Mouse (Mus musculus) limb, embryonic 15.5 days (tissue): ENCODE measurements around the gene Mixl1. TPM values are rescaled to one million over a fixed set of nuclear protein-coding genes. Genes with fewer than 3 reads are reported as not detected.
A peak's percentile ranks its signal among the peaks of the same experiment; 100 is the strongest.

Experiments used
- ATAC-seq: fragments of 200-750 bp; cut with Nextera tagmentation; 2 replicates; pipeline ENCODE4 v1.8.0; 2017; ENCODE audit warnings: low read depth, moderate TSS enrichment; ENCODE audit not compliant: insufficient number of reproducible peaks, low FRiP score, low TSS enrichment
- H3K27ac ChIP-seq: fragments of 300-500 bp; sonication (generic); 2 replicates; pipeline ENCODE4 v1.5.1; 2015; ENCODE audit warnings: moderate library complexity, mild to moderate bottlenecking, inconsistent platforms
- H3K27me3 ChIP-seq: fragments of 300-500 bp; sonication (generic); 2 replicates; pipeline ENCODE4 v1.6.1; 2015; ENCODE audit warnings: inconsistent platforms
- H3K36me3 ChIP-seq: fragments of 300-500 bp; sonication (generic); 2 replicates; pipeline ENCODE4 v1.6.1; 2015; ENCODE audit warnings: inconsistent platforms
- H3K4me1 ChIP-seq: fragments of 300-500 bp; sonication (generic); 2 replicates; pipeline ENCODE4 v1.6.1; 2015; ENCODE audit warnings: inconsistent platforms
- H3K4me2 ChIP-seq: fragments of 300-500 bp; sonication (generic); 2 replicates; pipeline ENCODE4 v1.6.1; 2015; ENCODE audit warnings: mild to moderate bottlenecking, inconsistent platforms
- H3K4me3 ChIP-seq: fragments of 300-500 bp; sonication (generic); 2 replicates; pipeline ENCODE4 v1.5.1; 2015; ENCODE audit warnings: mild to moderate bottlenecking, inconsistent platforms
- H3K9ac ChIP-seq: fragments of 300-500 bp; sonication (generic); 2 replicates; pipeline ENCODE4 v1.6.1; 2015; ENCODE audit warnings: inconsistent platforms
- H3K9me3 ChIP-seq: fragments of 300-500 bp; sonication (generic); 2 replicates; pipeline ENCODE4 v1.6.1; 2016; ENCODE audit warnings: inconsistent platforms
- WGBS: fragments of 180-500 bp; shearing (Covaris S2); methylation state at CpG from one replicate; pipeline ENCODE4 v1.1.7; 2015; 5-methylcytosine and 5-hydroxymethylcytosine counted together
- polyA plus RNA-seq: library from polyadenylated mRNA; unstranded; fragments of >200 nt; fragmentation: Nextera tagmentation; extraction: Ambion mirVana; gene quantifications from 2 replicates; pipeline ENCODE4 v1.2.1, GENCODE M21; 2015

The Mixl1 gene
- polyA plus RNA-seq, 1 experiment from 2014 or later = 0.22 TPM

- Histone ChIP-seq H3K36me3 (no peaks in the 10 kb centered on the region), H3K4me1 (0 out of 2 replicates have a peak, but pooled peaks cover 4% of the 10 kb centered on the region), H3K9ac (no peak overlapping the region), H3K27ac (no peak overlapping the region), H3K4me2 (no peak overlapping the region), H3K9me3 (no peaks in the 10 kb centered on the region), H3K27me3 (no peaks in the 10 kb centered on the region), H3K4me3 (no peak overlapping the region)
- WGBS = 32% methylated on average over 3 of the region's 3 CpGs
- no peak for ATAC-seq
Measured at GRCm38 (mm10) chr1:180707368-180707767, 10.5 kb upstream of the Mixl1 start.

GRCm38 (mm10) chr1:180703400-180703799 is 6.6 kb upstream of the Mixl1 start:
- 0 out of 2 replicates have a peak, but pooled peaks cover 4% of the 10 kb centered on the region for H3K4me1 ChIP-seq
- 32% methylated on average over 6 of the region's 6 CpGs for WGBS
- peaks cover 7% of the 10 kb centered on the region for H3K27me3 ChIP-seq
- H3K4me2 ChIP-seq = peak overlapping the region; percentile 19
- no peak overlapping the region for H3K27ac ChIP-seq
- 0 out of 2 replicates have a peak, but pooled peaks have one; percentile 55 for ATAC-seq
- H3K9me3 ChIP-seq = no peaks in the 10 kb centered on the region
- H3K9ac ChIP-seq = no peak overlapping the region
- H3K36me3 ChIP-seq = no peaks in the 10 kb centered on the region
- H3K4me3 ChIP-seq = peak overlapping the region; percentile 17

GRCm38 (mm10) chr1:180698063-180698462 is 1.2 kb upstream of the Mixl1 start:
- H3K9me3 ChIP-seq = no peaks in the 10 kb centered on the region
- peaks cover 11% of the 10 kb centered on the region for H3K4me1 ChIP-seq
- peaks cover 46% of the 10 kb centered on the region for H3K27me3 ChIP-seq
- no peak overlapping the region for H3K4me2 ChIP-seq
- 43% methylated on average over 5 of the region's 5 CpGs for WGBS
- no peak overlapping the region for H3K27ac ChIP-seq
- H3K4me3 ChIP-seq = no peak overlapping the region
- H3K9ac ChIP-seq = no peak overlapping the region
- no peak for ATAC-seq
- no peaks in the 10 kb centered on the region for H3K36me3 ChIP-seq

GRCm38 (mm10) chr1:180691284-180691683 is 5.5 kb downstream of the Mixl1 start:
- Histone ChIP-seq H3K9me3 (no peaks in the 10 kb centered on the region), H3K9ac (no peak overlapping the region), H3K27ac (no peak overlapping the region), H3K4me2 (no peak overlapping the region), H3K4me1 (no peaks in the 10 kb centered on the region), H3K27me3 (peaks cover 18% of the 10 kb centered on the region), H3K4me3 (no peak overlapping the region), H3K36me3 (peaks cover 48% of the 10 kb centered on the region)
- 88% methylated on average over 7 of the region's 7 CpGs for WGBS
- no peak for ATAC-seq

Other genes starting within 250 kb of the Mixl1 start
- 3.9 and 4.4 TPM in 2 replicates for gene Stum, start 213.5 kb downstream of the Mixl1 start, polyA plus RNA-seq
- gene Parp1, start 128.1 kb downstream of the Mixl1 start, polyA plus RNA-seq = 99.9 and 105 TPM in 2 replicates
- gene Lin9, start 55.9 kb downstream of the Mixl1 start, polyA plus RNA-seq = 14.4 and 15.3 TPM in 2 replicates
- gene Acbd3, start 29.0 kb upstream of the Mixl1 start, polyA plus RNA-seq = 24.0 and 27.9 TPM in 2 replicates
- 2,561 and 2,592 TPM in 2 replicates for gene H3f3a, start 116.9 kb upstream of the Mixl1 start, polyA plus RNA-seq
- 37.0 and 39.0 TPM in 2 replicates for gene Sde2, start 154.1 kb upstream of the Mixl1 start, polyA plus RNA-seq
- gene Lefty2, start 196.1 kb upstream of the Mixl1 start, polyA plus RNA-seq = 0.28 TPM in 1 of 2 replicates, not detected in the other
- 93.9 and 102 TPM in 2 replicates for gene Pycr2, start 207.3 kb upstream of the Mixl1 start, polyA plus RNA-seq
- 3.8 and 4.0 TPM in 2 replicates for gene Lefty1, start 238.0 kb upstream of the Mixl1 start, polyA plus RNA-seq
- 26.9 and 28.2 TPM in 2 replicates for gene Tmem63a, start 245.3 kb upstream of the Mixl1 start, polyA plus RNA-seq